Mouse (Mus musculus): ENCODE data around the gene Nova2.

The Nova2 gene

DNA sequence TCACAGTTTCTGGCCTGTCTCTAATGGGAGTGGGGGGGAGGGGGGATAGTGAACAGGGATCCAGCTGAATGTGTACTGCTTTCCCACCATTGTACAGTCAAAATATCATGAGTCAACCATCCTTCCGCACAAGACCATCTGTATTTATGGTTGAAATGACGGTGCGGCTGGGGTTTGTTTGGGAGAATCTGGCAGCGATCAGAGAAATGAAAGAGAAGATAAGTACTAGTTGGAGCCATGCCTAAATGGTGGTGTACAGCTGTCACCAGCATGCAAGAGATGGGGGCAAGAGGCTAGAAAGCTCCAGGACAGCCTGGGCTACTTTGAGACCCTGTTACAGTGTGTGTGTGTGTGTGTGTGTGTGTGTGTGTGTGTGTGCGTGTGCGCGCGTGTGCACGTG, 52.7 kb downstream of the Nova2 start:
- DNase-seq (ENCODE audit: extremely low spot score, low read depth, low spot score): no peak

DNA sequence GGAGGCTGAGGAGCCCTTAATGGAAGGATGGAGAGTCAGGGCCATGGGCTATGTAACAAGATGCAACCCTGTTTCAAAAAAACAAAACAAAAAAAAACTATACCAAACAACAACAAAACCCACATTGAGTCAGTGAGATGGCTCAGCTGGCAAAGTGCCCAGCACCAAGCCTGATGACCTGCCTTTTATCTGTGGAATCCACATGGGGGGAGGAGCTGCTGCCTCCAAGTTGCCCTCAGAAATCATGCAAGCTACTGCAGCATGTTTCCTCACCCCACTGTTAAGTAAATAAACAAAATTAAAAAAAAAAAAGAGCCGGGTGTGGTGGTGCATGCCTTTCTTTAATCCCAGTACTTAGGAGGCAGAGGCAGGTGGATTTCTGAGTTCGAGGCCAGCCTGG, 60.8 kb downstream of the Nova2 start:
- DNase-seq (ENCODE audit: extremely low spot score, low read depth, low spot score): no peak

DNA sequence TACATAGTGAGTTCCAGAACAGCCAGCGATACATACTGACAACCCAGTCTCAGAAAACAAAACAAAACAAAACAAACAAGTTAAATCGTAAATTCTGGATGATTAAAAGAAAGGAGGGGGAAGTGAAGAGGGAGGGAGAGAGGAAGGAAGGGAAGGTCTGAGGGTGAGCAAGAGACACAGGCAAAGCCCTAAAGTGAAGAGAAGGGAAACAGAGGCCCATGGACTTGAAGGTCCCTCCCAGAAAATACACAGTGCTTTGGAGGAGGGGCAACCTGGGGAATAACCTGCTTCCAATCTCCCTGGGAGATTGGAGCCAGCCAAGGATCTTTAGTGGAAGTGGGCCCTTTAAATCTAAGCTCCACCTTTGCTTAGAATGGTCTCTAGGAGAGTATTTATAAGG, 61.4 kb downstream of the Nova2 start, which contains the start of gene Nanos2:
TSS of gene Nanos2 (plus strand) at position 301 of the 400 bp plus-strand sequence.
- no peak for DNase-seq (ENCODE audit: extremely low spot score, low read depth, low spot score)

DNA sequence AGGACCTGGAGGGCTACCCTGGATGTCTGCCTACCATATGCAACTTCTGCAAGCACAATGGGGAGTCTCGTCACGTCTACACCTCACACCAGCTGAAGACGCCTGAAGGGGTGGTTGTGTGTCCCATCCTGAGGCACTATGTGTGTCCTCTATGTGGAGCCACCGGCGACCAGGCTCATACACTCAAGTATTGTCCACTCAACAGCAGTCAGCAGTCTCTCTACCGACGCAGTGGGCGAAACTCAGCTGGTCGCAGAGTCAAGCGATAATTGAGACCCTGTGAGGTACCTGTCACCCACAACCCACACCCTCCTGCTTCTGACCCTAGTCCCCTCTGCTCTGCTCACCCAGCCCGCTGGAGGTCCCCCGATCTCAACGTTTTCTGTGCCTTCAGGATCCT, 62.1 kb downstream of the Nova2 start:
- DNase-seq (ENCODE audit: extremely low spot score, low read depth, low spot score): no peak

DNA sequence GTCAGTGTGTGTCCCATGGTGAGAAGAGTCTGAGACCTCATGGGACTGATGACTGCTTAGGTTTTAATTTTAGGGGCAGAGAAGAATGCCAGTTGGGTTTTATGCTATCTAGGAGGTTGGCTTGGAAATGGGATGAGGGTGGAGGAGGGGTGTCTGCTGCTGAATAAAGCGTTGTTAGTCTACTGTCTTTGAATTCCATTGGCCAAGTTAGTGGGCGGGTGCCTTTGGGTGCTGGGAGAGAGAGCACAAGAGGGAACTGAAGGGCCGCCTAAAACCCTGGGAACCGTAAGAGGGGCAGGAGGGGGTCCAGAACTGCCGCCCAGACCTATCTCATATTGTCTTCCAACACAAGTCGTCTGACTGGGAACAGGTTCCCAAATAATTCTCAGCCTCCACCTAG, 63.1 kb downstream of the Nova2 start:
- no peak for DNase-seq (ENCODE audit: extremely low spot score, low read depth, low spot score)

DNA sequence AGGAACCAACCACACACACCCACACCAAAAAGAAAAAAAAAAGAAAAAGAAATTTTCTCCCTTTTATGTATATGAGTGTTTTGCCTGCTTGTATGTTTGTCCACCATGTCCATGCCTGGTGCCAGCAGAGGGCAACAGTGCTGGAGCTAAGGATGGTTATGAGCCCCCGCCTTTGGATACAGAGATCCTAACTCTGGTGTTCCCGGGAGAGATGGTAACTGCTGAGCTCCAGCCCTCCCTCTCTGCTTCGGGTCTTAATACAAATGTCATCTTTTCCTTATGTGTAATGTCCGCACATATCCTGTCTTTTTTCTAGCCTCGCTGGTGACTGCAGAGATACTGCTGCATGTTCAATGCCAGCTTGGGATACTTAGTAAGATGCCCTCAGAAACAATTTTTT, 64.3 kb downstream of the Nova2 start:
- no peak for DNase-seq (ENCODE audit: extremely low spot score, low read depth, low spot score)

DNA sequence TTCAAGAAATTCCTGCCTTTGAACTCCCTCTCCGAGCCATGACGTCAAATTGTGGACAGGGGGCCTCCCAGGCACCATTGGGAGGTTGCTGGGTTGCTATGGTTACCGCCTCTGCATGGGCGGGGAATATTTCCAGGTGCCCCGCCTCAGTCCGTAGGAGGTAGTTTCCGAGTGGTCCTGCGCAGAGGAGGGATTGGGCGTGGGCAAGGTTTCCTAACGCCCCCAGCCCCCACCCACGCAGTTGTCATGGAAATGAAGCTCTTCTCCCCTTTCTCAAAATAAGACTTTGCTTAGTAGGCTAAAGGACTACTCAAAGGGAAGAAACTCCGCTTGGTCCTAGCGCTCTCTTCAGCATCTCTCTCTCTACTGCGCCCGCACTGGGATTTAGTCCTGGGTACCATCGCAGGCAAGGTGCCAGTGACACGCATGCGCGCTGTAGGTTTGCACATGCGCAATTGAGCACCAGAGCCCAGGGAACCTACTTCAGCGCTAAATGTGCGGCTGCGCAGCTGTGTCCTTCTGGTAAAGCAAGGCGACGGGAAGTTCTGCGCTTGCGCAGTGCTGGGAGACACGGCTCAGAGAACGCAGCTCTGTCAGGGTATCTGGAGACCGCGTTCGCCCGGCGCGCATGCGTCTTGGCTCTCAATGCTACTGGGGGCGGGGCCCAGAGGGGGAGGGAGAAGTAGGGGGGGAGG, 65.1 kb downstream of the Nova2 start, which contains the start of gene Mypop:
TSS of gene Mypop (plus strand) at position 645 of the 695 bp plus-strand sequence.
- peak; percentile 100 for DNase-seq (ENCODE audit: extremely low spot score, low read depth, low spot score)

DNA sequence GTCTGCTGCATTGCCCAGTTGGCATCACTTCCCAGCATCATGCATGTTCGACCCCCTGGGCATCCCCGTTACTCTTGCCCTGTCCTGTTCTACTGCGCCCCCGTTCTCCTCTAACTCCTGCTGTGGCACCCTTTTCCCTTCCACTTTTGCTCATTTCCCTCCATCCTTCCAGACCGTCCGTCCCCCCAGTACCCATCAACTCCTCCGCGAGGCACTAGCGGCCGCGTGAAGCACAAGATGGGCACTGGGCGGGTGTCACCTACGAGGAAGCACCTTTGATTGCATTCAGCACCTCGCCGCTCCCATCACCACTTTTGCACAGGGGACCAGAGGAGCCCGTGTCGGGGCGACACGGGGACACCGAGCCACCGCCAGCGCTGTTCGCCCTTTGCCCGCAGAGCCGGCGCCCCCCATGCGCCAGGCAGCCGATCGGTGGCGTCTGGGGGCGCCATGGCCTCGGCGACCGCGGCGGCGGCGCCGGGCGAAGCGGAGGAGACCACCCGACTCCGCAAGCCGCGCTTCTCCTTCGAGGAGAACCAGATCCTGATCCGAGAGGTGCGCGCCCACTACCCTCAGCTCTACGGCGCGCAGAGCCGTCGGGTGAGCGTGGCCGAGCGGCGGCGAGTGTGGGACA, 66.1 kb downstream of the Nova2 start:
- no peak for DNase-seq (ENCODE audit: extremely low spot score, low read depth, low spot score)

DNA sequence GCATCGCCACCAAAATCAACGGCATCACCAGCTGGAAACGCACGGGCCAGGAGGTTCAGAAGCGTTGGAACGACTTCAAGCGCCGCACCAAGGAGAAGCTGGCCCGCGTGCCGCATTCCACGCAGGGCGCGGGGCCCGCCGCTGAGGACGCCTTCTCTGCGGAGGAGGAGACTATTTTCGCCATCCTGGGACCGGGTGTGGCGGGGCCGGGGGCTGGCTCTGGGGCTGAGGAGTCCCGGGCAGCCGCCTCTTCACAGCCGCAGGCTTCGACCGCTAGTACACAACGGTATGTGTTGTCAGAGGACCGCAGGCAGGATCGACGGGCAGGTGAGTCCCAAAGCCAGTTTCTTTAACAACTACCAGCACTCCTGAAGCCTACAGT, 66.6 kb downstream of the Nova2 start:
- DNase-seq (ENCODE audit: extremely low spot score, low read depth, low spot score): no peak

DNA sequence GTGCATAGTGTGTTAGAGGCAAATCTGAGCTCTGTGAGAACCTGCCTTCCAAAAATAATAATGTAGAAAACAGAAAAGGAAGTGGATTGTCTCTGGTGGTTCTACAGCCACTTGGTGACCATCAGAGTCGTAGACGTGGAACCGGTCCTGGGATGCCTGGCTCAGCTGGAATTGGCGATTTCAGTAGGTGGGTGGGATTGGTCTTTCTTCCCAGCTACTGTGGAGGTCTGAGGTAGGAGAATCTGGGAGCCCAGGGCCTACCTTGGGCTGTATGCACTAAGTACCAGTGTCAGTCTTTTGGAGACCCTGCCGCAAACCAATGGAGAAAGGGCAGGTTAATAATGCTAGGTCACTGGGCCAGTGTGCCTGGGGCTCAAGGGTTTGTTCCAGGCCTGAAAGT, 67.3 kb downstream of the Nova2 start:
- DNase-seq (ENCODE audit: extremely low spot score, low read depth, low spot score): no peak

DNA sequence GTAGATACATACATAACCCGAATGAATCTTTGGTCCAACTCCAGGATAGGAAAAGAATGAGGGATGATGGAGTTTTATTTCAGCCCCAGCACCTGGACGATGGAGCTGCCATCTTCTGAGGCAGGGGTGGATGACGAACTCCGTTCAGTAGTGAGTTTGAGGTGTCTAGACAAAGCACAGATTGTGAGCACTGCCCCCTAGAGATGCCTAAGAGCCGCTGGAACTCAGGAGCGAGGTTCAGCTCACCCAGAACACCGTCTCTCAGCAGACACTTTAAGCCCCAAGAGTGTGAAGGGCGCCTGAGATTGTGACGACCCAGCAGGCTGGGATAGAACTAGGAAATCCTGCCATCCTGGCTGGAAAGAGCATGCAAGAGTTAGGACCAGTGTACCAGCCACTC, 73.1 kb downstream of the Nova2 start:
- no peak for DNase-seq (ENCODE audit: extremely low spot score, low read depth, low spot score)

DNA sequence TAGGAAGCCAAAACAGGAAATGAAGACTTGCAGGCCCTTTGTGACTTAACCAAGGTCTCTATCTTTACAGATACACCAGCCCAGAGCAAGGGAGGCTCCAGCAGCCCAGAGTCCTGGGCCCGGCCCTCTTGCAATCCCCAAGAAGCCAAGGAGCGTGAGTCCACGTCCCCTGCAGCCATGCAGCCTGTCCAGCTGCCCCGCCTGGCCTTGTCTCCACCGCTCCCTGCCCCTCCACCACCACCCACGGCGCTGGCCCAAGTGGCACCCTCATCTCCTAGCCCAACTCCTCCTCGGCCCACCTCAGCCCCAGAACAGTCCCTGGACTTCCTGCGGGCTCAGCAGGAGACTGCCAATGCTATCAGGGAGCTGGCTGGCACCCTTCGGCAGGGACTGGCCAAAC, 74.7 kb downstream of the Nova2 start:
- DNase-seq (ENCODE audit: extremely low spot score, low read depth, low spot score): no peak

DNA sequence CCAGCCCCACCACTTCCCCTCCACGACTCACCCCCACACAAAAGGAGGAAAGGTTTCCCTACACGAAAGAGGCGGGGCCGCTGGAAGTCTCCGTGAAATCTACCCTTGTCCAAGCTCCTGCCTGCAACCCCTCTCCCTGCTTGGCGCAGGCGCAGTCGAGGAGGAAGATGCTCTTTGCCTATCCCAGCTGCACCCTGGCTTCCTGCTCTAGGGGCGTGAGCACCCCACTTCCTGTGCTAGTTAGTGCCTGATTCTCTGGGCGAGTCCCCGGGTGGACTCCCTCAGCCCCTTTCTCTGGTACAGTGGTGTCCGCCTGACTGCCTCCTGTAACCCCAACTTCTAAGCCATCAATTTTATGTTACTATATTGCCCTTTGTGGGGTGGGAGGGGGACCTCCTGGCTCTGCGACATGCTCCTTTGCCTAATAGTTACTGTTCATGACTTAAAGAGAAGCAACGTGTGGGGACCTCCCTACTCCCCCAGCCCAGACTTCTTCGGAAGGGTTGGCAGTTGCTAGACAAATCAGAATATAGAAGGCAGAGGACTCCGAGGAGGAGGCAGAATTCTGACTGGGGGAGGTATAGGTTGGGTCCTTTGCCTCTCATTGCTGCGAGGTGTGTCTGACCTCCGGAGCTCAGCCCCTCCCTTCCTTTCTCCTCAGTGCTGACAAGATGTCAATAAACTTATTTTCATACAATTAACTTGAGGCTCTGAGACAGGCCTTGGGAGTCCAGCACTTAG, 75.5 kb downstream of the Nova2 start:
- DNase-seq (ENCODE audit: extremely low spot score, low read depth, low spot score): no peak

DNA sequence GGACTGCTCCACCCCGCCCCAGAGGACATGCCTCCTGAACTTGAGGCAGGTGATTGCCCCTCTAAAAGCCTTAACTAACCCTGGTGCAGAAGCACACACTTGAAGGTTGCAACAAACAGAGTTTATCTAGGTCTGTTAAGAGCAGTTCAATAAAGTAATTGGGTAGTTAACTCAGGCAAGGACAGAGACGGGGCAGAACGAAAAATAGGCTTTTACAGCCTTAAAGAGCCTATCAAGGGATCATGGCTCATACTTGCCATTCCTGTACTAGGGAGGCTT, 76.1 kb downstream of the Nova2 start:
- DNase-seq (ENCODE audit: extremely low spot score, low read depth, low spot score): no peak

DNA sequence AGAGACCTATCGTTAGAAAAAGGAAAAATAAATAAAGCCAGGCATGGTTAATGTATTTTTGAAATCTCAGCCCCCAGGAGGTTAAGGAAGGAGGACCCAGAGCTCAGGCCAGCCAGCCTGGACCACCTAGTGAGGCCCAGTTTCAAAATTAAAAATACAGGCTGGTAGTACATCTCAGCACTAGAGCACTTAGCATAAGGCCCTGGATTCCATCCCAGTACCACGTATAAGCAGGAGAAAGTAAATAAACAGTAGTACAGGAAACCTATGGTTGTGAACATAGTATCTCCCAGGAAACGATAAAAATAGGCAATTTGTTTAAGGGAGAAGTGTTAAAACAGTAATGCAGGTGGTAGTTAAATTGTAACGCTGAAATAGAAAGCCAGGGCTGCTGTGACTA, 76.4 kb downstream of the Nova2 start:
- DNase-seq (ENCODE audit: extremely low spot score, low read depth, low spot score): no peak

DNA sequence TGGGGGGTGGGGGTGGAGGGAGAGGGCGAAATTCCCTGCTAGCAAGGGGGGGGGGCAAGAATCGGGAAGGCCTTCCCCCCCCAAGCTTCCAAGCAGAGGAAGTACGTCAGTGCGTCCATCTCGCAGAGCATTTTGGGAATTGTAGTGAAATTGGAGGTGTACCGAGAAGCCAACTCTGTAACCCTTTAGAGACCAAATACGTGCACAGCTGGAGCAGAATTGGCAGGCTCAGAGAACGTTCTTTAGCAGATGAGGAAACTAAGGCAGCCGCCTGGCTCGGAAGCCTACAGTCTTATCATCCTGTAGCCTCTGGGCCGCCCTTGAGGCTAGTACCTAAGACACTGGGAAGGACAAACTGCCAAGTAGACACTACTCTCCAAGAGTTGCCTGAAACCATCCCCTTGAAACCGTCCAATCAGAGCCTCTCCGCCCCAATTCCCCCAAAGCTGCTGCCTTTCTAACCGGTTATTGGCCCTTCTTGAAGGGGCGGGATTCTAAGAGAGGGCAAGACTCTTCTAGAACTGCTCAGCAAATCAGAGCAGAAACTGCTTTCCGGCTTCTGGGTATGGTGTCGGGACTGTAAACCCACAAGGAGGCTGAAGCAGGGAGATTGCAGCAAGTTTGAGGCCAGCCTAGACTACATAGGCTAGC, 77.3 kb downstream of the Nova2 start:
- peak; percentile 81 for DNase-seq (ENCODE audit: extremely low spot score, low read depth, low spot score)

DNA sequence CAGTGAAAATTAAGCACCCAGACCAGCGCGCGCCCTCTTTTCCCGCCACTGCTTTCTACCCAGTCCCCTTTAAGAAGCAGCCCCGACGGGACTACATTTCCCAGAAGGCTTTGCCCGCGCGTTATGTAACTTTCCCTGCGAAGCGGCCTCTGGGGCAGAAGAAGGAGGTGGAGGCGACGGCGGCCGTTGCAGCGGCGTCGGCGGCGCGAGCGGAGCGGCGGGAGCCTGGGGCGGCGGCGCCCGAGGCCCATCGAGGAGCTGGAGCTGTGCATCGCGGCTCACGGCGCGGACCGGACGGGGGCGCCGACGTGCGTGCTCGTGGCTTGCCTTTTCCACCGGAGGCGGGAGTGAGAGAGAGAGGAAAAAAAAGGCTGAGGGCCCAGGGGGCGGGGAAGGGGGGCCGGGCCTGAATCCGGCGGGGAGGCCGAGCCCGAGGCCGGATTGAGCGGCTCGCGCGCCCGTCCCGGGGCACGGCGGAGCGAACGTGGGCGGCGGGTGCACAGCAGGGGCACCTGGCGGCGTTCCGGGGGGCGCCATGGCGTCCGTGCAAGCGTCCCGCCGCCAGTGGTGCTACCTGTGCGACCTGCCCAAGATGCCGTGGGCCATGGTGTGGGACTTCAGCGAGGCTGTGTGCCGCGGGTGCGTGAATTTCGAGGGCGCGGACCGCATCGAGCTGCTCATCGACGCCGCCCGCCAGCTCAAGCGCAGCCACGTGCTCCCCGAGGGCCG, 78.4 kb downstream of the Nova2 start, which contains the start of gene Irf2bp1:
TSS of gene Irf2bp1 (plus strand) at position 143 of the 729 bp plus-strand sequence.
- peak; percentile 81 for DNase-seq (ENCODE audit: extremely low spot score, low read depth, low spot score)

DNA sequence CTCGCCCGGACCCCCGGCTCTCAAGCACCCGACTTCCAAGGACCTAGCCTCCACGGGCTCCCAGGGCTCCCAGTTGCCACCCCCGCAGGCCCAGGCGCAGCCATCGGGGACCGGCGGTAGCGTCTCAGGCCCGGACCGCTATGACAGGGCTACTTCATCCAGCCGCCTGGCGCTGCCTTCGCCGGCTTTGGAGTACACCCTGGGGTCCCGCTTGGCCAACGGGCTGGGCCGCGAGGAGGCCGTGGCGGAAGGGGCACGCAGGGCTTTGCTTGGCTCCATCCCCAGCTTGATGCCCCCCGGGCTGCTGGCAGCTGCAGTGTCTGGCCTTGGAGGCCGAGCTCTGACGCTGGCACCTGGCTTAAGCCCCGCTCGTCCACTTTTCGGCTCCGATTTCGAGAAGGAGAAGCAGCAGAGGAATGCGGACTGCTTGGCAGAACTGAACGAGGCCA, 79.0 kb downstream of the Nova2 start:
- DNase-seq (ENCODE audit: extremely low spot score, low read depth, low spot score): no peak

DNA sequence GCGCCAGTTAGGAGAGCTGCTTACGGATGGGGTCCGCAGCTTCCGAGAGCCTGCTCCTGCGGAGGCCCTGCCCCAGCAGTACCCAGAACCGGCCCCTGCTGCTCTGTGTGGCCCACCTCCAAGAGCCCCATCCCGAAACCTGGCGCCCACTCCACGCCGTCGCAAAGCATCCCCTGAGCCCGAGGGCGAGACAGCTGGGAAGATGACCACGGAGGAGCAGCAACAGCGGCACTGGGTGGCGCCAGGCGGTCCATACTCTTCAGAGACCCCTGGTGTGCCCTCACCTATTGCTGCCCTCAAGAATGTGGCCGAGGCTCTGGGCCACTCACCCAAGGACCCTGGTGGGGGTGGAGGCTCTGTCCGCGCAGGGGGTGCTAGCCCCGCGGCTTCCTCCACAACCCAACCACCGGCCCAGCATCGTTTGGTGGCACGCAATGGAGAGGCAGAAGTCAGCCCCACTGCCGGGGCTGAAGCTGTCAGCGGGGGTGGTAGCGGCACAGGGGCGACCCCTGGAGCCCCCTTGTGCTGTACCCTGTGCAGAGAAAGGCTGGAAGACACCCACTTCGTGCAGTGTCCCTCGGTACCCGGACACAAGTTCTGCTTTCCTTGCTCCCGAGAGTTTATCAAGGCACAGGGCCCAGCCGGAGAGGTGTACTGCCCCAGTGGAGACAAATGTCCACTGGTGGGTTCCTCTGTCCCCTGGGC, 79.9 kb downstream of the Nova2 start:
- DNase-seq (ENCODE audit: extremely low spot score, low read depth, low spot score): no peak

DNA sequence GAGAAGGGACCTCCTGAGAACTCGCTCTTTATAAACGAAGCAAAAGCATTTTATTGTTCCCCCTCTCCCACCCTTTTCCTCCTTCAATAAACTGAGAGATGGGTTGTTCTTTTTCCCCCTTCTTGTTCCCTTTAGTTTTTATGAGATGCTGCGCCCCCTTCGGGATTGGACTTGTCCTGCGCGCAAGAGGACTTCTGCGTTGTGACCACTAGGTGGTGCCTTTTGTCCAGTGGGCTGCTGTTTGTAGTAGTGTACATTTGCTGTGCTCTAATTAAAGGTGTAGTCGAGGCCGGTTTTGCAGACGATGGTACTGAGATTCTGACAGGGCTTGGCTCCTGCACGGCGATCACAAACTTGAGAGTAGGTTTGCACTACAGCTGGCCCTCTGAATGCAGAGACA, 80.8 kb downstream of the Nova2 start:
- DNase-seq (ENCODE audit: extremely low spot score, low read depth, low spot score): peak; percentile 80

All from hindlimb bud, embryonic 11.5 days (tissue).